Mouse (Mus musculus) monocyte, adult 2 months (primary cell): ENCODE measurements around the gene Cobll1.

ENCODE experiments used
- DNase-seq, 2 experiments: peaks; one replicate each; pipeline ENCODE4 v3.0.0; 2022; ENCODE audit warnings: low spot score in 2 of 2, low read depth in 1 of 2

Cobll1 gene

DNA sequence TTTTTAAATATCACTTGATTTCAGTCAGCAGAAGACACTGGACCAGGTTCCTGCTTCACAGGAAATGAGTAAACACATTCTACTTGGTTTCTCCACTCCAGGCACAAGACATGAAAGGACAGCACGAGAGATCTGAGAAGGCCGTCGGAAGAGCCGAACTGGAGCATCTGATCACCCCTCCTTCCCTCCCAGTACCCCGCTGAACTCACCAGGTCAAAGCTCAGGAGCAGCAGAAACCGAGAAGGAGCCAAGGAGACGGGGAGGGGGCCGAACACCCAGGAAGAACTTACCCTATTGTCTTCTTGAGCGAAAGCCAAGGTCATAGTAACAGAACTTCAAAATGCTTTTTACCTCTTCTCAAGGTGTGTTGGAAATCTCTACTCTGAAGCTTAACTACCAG, 39.5 kb downstream of the Cobll1 start:
- DNase-seq, result no peak

DNA sequence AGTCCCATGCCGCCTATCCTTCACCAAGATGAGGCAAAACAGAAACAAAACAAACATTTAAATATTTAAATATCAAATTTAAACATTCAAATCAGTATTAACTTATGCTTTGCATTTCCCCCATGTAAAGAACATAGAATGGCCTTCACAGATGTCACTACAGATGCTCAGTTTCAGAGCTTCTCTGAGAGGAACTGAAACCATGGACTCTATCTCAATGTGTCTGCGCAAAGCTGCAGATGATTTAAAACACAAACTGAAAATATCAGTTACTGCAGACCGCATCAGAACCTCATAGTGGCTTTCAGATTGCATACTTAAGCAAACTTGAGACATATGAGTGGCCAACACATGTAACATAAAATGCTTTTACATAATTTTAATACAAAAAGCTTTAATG, 40.6 kb downstream of the Cobll1 start:
- no peak for DNase-seq

DNA sequence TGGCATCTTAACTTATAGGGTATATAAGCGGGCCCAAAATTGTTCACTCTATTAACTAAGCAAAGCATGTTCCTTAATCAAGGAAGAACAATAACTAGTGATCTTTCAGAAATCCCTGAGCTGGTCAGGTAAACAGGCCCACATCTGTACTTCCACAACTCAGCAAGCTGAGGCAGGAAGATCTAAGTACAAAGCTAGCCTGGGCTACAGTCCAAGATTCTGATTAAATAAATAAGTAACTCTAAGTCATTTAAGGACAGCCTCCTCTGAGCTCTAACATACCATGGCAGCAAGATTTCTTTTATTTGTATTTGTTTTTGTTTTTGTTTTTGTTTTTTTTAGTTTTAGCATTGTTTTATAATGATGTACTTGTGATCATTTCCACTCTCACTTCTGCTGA, 42.2 kb downstream of the Cobll1 start:
- no peak for DNase-seq

DNA sequence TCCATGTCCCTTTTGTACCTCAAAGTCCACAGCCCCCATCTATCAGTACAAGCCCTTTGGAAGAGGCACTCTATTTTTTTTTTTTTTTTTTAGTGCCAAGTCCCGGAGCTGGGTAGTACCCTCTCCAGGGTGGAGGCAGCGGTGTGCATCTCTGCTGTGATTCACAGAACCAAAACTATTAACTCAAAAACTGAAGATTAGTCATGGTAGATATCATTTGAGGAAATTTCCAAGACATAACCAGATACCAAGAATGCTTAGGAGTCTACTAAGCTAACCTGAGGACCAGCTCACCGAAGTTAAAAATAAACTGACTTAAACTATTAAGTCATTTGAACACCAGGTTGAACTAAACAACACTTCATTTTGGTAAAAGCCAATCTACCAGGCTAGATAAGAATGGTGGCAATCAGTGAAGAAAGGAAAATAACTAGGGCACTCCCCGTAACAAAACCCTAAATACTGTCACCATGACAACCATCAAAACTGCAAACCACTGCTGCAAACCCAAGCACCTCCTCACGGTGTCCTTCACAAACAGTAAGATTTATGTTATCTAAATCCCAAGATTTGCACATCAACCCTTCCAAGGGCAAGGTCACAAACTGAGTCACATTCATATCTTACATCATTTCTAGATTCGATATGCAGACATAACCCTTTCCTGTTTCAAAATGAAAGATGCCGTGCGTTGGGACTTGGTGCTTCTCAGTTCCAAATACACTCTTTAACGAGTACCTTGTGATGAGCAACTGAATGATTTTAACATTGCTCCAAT, 43.8 kb downstream of the Cobll1 start:
- no peak for DNase-seq

DNA sequence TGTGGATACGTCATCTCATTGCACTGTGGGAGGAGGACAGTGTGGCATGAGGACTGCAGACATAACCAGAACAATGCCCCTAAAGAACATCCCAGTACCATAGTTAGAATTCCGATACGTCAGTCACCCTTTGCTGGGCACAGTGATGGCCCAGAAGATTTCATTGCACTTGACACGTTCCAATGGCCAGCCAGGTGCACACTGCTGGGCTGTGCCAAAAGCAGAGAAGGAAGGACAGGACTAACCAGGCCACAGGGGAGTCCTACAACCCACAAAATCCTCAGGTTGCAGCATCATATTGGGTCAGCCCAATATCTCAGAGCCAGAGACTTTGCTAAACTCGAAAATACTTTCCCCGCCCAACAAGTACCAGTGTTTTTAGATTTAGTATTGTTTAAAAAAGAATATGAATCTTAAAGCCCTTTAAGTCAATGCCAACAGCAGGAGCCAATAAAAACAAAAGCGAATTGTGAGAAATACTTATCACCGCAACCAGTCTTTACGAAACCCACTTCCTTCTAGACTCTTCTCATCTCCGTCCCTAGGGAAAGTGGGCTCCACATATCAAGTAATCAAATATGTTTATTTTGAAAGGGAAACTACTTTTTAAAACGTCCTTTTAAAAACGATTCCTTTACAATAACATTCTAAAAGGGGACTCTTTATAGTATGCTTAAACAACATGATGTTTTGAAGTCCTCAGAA, 46.0 kb downstream of the Cobll1 start:
- no peak for DNase-seq

DNA sequence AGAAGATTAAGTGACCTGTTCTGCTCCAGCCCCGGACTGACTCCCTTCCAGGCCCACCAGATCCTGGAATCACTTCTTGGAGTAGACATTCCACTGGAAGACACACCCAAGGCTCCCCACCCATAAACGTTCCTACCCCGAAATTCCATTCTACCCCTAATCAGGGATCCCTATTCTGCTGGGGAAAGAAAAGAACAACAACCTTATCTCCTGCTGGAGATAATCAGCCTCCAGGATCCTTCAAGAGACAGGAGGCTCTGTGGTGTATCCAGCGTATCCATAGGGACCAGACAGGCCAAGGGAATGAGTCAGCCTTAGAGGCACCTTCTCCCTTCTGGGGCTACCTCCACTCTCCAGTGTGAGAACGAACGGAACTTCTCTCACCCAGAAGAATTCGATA, 47.8 kb downstream of the Cobll1 start:
- no peak for DNase-seq

DNA sequence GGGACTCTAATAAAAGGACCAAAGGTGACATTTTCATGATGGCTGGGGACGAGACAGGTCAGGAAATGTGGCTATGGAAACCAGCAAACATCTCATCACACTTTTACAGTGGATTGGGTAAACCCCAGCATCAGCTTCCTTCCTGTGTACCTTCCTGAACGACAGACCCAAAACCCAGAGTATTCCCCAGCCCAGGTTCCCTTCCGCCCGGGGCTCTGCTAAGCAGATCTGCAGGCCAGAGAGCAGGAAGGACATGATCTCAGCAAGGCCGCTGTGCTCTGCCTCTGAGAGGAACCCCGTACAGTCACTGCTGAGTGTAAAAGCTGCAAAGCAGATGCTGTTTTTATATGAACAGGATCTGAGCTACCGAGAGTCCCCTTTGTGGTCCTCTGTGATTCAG, 49.9 kb downstream of the Cobll1 start:
- no peak for DNase-seq

DNA sequence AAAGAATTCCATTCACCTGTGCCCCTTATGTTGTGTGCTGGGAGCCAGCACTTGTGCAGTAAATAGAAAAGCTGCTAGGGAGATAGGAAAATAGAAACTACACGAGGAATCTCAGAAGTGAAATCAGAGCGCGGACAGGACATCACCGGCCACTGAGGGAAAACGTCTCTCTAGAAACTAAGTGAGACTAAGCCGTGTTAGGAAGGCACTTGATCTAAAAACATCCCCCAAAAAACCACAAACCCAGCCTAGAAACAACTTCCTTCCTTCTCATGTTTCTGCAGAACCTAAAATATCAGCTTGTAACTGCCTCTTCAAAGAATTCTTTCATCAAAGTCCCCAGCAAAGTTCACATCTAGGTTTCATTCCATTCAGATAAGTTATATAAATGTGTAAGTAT, 50.6 kb downstream of the Cobll1 start:
- no peak for DNase-seq

DNA sequence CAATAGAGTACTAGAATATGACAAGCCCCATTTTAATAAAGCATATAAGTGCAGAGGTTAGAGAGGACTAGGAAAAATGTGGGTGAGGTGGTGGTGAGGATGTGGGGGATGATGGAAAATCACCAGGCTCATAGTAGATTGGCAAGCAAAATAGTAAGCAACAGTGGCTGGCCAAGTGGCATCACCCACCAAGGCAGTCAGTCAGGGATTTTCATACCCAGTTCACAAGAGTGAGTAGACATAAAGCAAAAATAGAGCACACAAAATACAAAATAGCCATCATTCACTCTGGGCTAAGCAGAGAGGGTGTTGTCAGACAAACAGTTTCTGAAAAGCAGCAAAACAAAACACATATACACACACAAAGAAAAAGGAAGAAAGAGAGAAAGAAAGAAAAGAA, 51.6 kb downstream of the Cobll1 start:
- DNase-seq, result no peak

DNA sequence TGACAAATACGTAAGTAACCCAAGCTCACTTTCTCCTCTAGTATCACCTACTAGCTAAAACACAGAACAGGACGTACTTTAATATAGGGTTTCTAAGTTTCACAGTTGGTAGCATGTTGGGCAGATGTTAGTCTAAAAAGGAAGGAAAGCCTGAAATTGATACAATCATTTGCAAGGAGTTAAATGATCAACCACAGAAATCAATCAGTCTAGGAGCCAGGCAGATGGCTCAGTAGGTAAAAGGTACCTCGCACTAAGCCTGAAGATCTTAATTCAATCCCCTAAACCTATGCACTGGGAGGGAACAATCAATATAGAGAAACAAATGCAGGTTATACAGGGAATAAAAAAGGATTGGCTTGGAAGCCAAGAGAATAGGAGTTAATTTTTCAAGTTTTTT, 52.0 kb downstream of the Cobll1 start:
- DNase-seq, result no peak

DNA sequence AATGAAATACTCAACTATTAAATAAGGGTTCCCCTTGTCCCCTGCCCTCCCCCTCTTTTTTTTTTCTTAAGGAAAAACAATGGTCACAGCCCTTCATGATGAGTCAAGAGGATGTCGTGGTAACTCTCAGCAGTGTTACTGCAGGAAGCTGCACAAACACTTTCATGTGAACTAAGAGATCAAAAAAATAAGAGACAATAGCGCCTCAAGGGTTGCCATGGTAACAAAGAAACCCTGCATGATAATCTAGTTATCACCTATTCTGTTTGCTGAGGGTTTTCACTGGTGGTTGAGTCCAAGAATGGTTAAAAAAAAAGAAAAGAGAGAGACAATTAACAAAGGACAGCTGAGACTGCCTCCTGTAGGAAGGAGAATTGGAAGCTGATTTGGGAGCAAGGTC, 56.5 kb downstream of the Cobll1 start:
- no peak for DNase-seq

DNA sequence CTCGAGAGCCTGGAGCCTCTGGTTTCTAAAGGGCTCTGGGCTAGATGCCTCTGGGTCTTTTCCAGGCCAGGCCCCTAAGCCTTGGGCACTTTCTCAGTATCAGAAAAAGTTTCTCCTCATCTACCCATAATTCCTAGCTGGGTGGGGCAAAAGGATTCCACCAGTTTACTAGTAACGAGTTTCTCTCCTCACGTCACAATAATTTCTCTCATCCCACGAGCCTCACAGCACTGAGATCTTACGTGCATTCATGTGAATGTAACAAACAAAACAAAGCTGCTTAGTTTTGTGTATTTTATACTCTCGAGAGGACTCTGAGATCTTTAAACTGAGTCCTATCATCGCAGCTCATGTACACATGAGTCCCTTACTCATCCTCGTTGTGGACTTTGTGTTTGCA, 57.5 kb downstream of the Cobll1 start:
- DNase-seq, result no peak

DNA sequence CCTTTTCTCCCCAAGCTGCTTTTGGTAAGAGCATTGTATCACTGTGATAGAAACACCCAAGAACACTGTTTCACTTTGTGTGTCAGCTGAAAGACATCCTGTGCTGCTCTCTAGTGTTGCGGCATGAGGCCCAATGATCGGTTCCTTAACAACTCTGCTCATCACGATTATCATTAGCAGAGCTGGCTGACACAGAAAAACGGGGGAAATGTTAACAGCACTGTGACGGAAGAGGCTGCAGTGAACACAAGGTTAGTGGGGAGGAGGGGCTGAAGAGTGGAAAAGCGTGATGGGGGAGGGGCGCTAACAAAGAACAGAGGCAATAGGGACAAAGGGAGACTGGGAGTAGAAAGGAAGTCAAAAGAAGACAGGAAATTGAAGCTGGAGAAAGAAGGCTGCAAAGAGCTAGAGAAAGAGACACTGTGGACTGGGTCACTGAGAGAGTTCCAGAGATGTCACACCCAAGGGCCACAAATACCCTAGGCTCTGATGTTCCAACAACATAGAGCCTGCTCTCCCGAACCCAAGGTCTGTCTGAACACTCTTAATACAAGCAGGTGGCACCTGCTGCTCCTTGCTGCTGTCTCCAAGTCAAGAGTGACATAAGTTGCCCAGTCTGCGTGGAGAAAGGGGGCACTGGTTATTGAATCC, 58.0 kb downstream of the Cobll1 start:
- DNase-seq, result no peak

DNA sequence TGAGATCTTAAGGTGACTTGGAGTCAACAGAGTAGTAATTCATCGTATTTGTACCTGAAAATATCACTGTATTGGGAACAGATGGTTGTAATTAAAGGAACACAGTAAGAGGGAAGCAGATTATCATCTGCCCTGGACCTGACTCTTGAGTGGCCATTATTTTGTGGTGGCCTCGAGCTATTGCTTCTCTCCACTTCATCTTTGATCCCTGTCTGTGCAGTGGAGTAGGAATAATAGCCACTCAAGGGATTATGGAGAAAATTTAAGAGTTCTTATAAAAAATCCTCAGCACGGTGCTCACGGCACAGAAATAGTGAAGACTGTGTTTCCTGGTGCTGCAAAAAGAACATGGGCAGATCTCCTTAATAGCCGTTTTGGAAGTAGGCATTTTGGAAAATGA, 63.6 kb downstream of the Cobll1 start:
- no peak for DNase-seq

DNA sequence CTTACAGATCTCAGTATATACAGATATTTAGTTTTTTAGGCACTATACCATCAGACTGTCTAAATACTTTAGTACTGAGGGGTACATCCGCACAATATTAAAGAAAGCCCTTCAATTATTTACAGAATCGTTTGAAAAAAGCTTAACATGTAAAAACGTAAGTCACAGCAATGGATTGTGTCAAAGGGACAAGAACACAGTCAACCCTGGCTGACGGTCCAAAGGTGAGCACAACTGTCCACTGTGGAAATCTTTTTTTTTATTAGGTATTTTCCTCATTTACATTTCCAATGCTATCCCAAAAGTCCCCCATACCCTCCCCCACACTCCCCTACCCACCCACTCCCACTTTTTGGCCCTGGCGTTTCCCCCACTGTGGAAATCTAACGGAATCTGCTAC, 67.1 kb downstream of the Cobll1 start:
- DNase-seq, result no peak

DNA sequence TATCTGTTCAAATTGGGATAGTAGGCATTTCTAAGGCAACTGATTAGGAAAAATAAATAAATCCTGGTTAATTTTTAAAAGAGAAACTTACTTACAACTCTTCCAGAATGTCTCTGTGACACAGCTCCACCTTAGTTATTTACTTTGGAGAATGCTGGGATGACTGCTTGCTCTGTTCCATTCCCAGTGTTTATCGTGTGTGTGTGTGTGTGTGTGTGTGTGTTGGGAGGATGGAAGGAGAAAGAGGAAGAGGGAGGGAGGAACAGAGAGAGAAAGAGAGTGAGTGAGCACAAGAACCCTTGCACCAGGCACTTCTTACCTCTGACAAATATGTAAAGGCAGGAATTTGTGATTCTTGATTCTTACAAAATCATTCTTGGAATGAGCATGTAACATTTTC, 67.7 kb downstream of the Cobll1 start:
- DNase-seq, result no peak

DNA sequence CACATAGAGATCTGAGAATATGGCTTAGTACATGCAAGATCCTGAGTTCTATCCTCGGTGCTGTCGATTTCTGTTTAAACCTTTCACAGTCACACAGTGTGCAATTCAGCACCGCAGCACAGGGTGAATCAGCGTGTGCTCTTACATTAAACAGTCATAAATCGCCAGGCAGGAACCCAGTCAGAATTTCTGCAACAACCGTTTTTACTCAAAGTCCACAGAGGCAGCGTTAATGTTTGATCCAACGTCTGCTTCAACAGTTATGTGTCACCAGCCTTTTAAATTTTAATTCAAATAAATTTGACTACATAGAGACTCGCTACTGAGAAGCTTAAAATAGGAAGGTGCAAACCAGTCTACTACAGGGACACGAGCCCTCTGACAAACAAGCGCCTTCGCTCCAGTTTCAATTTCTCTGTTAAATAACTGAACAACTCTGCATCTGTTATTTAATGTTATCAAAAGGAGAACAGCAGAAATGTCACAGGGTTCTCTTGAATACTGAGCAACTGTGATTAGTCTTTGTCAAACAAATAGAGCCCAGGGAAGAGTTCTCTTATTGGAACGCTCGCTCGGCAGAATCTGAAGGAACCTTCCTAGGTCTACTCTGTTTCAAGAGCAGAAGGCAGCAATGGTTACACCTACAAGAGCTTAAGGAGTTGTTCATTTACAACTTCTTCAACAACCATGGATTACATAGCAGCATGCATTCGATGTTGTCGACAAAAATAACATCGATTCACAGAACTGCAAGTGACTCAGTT, 68.3 kb downstream of the Cobll1 start:
- DNase-seq, result no peak

DNA sequence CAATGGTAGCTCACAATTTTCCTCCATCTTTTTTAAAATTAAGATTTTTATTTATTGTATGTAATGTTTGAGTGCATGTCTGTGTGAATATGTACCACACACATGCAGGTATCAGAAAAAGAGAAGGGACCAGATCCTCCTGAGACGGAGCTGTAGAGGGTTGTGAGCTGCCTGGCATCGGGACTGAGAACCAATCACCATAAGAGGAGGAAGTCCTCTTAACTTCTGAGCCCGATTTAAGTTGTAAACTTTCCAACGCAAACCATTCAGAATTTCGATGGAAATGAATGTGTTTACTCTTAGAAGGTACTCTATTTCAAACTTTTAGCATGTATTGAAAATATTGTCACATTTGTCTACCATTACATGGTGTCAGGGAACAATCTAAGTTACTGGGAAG, 68.9 kb downstream of the Cobll1 start:
- DNase-seq, result no peak

DNA sequence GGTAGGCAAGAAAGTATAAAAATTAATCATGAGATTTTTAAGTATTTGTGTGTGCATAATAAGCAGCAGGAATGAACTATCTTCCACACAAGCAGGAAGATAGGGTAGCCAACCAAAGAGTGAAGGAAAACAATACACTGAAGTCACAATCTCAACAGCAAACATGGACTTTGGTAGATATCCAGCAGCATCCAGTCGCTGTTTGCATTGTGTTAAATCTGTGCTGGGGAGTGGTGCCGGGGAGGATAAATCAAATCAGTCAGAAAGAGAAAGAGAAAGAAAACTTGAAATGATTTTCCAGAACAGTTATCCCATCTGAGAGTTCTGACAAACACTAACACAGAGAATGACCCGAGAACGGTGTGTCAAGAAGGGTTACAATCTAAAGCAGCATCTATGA, 75.2 kb downstream of the Cobll1 start:
- DNase-seq, result no peak

DNA sequence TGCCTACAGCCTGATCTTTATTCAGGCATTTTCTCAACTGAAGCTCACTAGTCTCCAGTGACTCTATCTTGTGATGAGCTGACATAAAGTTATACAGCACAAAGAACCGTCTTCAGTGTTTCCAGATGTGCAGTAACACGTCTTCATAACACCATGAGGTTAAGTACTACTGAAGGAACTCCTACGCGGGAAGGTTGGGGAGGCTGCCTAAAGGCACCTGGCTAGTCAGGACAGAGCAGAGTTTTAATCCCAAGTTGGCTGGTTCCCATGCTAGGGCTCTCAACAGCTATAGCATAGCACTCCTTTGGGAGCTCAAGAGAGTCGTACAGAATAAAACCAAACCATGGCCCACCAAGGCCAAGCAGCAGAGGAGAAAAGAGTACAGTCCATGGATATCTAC, 76.6 kb downstream of the Cobll1 start:
- DNase-seq, result no peak

DNA sequence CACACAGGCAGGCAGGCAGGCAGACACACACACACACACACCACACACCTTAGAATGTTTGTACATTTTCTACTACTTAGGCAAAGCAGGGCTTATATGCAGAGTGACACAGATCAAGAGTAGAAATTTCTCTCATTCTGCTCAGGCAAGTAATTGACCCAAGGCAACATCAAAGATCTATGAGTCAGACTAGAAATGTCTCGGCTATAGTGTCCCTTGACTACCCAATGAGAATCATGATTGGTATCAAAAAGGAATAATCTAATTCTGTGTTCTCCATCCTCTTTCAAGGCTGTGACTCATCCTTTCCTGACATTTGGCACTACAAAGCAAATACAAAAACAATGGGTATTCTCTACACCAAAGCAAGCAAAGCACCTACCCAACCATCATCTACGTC, 77.5 kb downstream of the Cobll1 start:
- no peak for DNase-seq
